Comparison of ENCODE assay signal across 20 mouse cellular contexts in genomic region chr19:48546133-48546448, GRCm38 (mm10).
A peak's percentile ranks its signal among the peaks of the same experiment; 100 is the strongest.
DNase-seq lines count a peak whose midpoint lies in the region; ATAC-seq and TF ChIP-seq lines count a peak whose summit lies in the region.
"Had no signal": no experiment of that assay in that cellular context is flagged by ENCODE, and none has a peak within 500 bp of the region (broad histone marks: within the 10 kb centered on the region; RNA-seq: fewer than 3 reads in every experiment).

No protein-coding gene starts in this region.

- intact Hi-C loops in left cerebral cortex, adult 2 months (cut with DNase I) = loop anchor here (10.0 kb wide), 1 partner anchor 341 kb away; the partner anchor contains the start of gene Sorcs3

- H3K27me3 ChIP-seq in forebrain, postnatal 0 days (ENCODE audit: insufficient read depth, low read length) = no peaks in the 10 kb centered on the region
- H3K27me3 ChIP-seq in forebrain, embryonic 13.5 days = no peaks in the 10 kb centered on the region
- H3K27me3 ChIP-seq in neural tube, embryonic 15.5 days (replicated peaks) = no peaks in the 10 kb centered on the region
- no peaks in the 10 kb centered on the region for H3K27me3 ChIP-seq in stomach, postnatal 0 days (ENCODE audit: control insufficient read depth, insufficient read depth, low read length)
- H3K27me3 ChIP-seq: limb, embryonic 12.5 days; liver, embryonic 15.5 days; neural tube, embryonic 12.5 days had no signal

- no peak overlapping the region for H3K4me2 ChIP-seq in forebrain, postnatal 0 days (ENCODE audit: low read depth)
- H3K4me2 ChIP-seq in forebrain, embryonic 13.5 days = no peak overlapping the region
- H3K4me2 ChIP-seq in neural tube, embryonic 15.5 days = no peak overlapping the region
- no peak overlapping the region for H3K4me2 ChIP-seq in stomach, postnatal 0 days (replicated peaks; ENCODE audit: low read depth)
- H3K4me2 ChIP-seq: limb, embryonic 12.5 days; liver, embryonic 15.5 days; neural tube, embryonic 12.5 days had no signal

- ATAC-seq in forebrain, postnatal 0 days = no peak
- no peak for ATAC-seq in forebrain, embryonic 13.5 days
- no peak for ATAC-seq in neural tube, embryonic 15.5 days (ENCODE audit: low FRiP score)
- ATAC-seq in stomach, postnatal 0 days (ENCODE audit: low FRiP score, low TSS enrichment) = no peak
- ATAC-seq in megakaryocyte, adult 5-6 weeks (ENCODE audit: poor library complexity, severe bottlenecking) = no peak
- ATAC-seq: inflammation-experienced regulatory T-cells, adult 6 months; midbrain, embryonic 16.5 days had no signal

- TF ChIP-seq EP300 in stomach, postnatal 0 days (optimal IDR thresholded peaks at IDR 0.05) = no peak

- no peaks in the 10 kb centered on the region for H3K36me3 ChIP-seq in forebrain, postnatal 0 days (ENCODE audit: insufficient read depth)
- H3K36me3 ChIP-seq in forebrain, embryonic 13.5 days (ENCODE audit: poor library complexity, severe bottlenecking) = no peaks in the 10 kb centered on the region
- no peaks in the 10 kb centered on the region for H3K36me3 ChIP-seq in neural tube, embryonic 15.5 days
- H3K36me3 ChIP-seq in stomach, postnatal 0 days (ENCODE audit: control insufficient read depth, insufficient read depth, low read length) = no peaks in the 10 kb centered on the region
- H3K36me3 ChIP-seq: heart, embryonic 10.5 days; limb, embryonic 12.5 days; liver, embryonic 15.5 days; neural tube, embryonic 12.5 days had no signal

- no peaks in the 10 kb centered on the region for H3K9me3 ChIP-seq in forebrain, postnatal 0 days (ENCODE audit: low read length)
- no peaks in the 10 kb centered on the region for H3K9me3 ChIP-seq in forebrain, embryonic 13.5 days (replicated peaks)
- no peaks in the 10 kb centered on the region for H3K9me3 ChIP-seq in neural tube, embryonic 15.5 days (replicated peaks)
- no peaks in the 10 kb centered on the region for H3K9me3 ChIP-seq in stomach, postnatal 0 days (ENCODE audit: control insufficient read depth, low read length)
- H3K9me3 ChIP-seq: heart, embryonic 10.5 days; liver, embryonic 15.5 days; neural tube, embryonic 12.5 days had no signal

- DNase-seq in forebrain, postnatal 0 days = peak; percentile 27
- peak; percentile 57 for DNase-seq in layer of hippocampus, adult 11-12 months (ENCODE audit: low spot score)
- peak; percentile 43 to 50 for DNase-seq in left cerebral cortex, adult 2 months (ENCODE audit: extremely low spot score in 1 of 2, low spot score in 2 of 2)
- peak; percentile 43 for DNase-seq in right cerebral cortex, postnatal 14 days
- no peak for DNase-seq in stomach, postnatal 0 days (ENCODE audit: low spot score)
- DNase-seq: adrenal gland, postnatal 14 days; B cell, adult 2 months; cerebellum, adult 11 months; embryo, embryonic 11 days had no signal

- no peak overlapping the region for H3K27ac ChIP-seq in forebrain, postnatal 0 days (ENCODE audit: low read depth, low read length)
- no peak overlapping the region for H3K27ac ChIP-seq in forebrain, embryonic 13.5 days
- no peak overlapping the region for H3K27ac ChIP-seq in left cerebral cortex, adult 2 months
- H3K27ac ChIP-seq in neural tube, embryonic 15.5 days (replicated peaks) = no peak overlapping the region
- no peak overlapping the region for H3K27ac ChIP-seq in stomach, postnatal 0 days (replicated peaks)
- H3K27ac ChIP-seq: heart, embryonic 10.5 days; kidney, postnatal 0 days; limb, embryonic 12.5 days; liver, embryonic 15.5 days; macrophage; neural tube, embryonic 12.5 days had no signal

- H3K4me1 ChIP-seq in forebrain, postnatal 0 days (ENCODE audit: insufficient read depth) = no peaks in the 10 kb centered on the region
- H3K4me1 ChIP-seq in forebrain, embryonic 13.5 days = peaks cover 9% of the 10 kb centered on the region
- 0 out of 2 replicates have a peak, but pooled peaks cover 3% of the 10 kb centered on the region for H3K4me1 ChIP-seq in neural tube, embryonic 15.5 days
- no peaks in the 10 kb centered on the region for H3K4me1 ChIP-seq in stomach, postnatal 0 days (replicated peaks; ENCODE audit: control insufficient read depth, insufficient read depth)
- H3K4me1 ChIP-seq: heart, embryonic 10.5 days; limb, embryonic 12.5 days; liver, embryonic 15.5 days; neural tube, embryonic 12.5 days had no signal

- WGBS in forebrain, postnatal 0 days = 54% methylated on average over 2 of the region's 2 CpGs
- WGBS in forebrain, embryonic 13.5 days = 84% methylated on average over 2 of the region's 2 CpGs
- WGBS in neural tube, embryonic 15.5 days = 82% methylated on average over 2 of the region's 2 CpGs
- WGBS in stomach, postnatal 0 days = 78% methylated on average over 2 of the region's 2 CpGs

- H3K4me3 ChIP-seq in forebrain, postnatal 0 days (ENCODE audit: low read depth, low read length) = no peak overlapping the region
- H3K4me3 ChIP-seq in forebrain, embryonic 13.5 days = no peak overlapping the region
- no peak overlapping the region for H3K4me3 ChIP-seq in left cerebral cortex, adult 2 months
- H3K4me3 ChIP-seq in neural tube, embryonic 15.5 days (replicated peaks) = no peak overlapping the region
- H3K4me3 ChIP-seq in stomach, postnatal 0 days (ENCODE audit: low read depth, low read length) = no peak overlapping the region
- H3K4me3 ChIP-seq: heart, embryonic 10.5 days; limb, embryonic 12.5 days; liver, embryonic 15.5 days; neural tube, embryonic 12.5 days had no signal

- no peak overlapping the region for H3K9ac ChIP-seq in forebrain, postnatal 0 days
- no peak overlapping the region for H3K9ac ChIP-seq in forebrain, embryonic 13.5 days
- H3K9ac ChIP-seq in neural tube, embryonic 15.5 days (replicated peaks) = no peak overlapping the region
- no peak overlapping the region for H3K9ac ChIP-seq in stomach, postnatal 0 days (ENCODE audit: low read length)
- H3K9ac ChIP-seq: limb, embryonic 12.5 days; liver, embryonic 15.5 days; neural tube, embryonic 12.5 days had no signal

- TF ChIP-seq CTCF in forebrain, postnatal 0 days (IDR thresholded peaks at IDR 0.05; ENCODE audit: low read depth) = no peak
- no peak for TF ChIP-seq CTCF in left cerebral cortex, adult 2 months (IDR thresholded peaks at IDR 0.05)
- no peak for TF ChIP-seq CTCF in stomach, postnatal 0 days (IDR thresholded peaks at IDR 0.05; ENCODE audit: low read depth)
